Mouse (Mus musculus) small intestine, adult 2 months (tissue): ENCODE results near the gene Prr18.

ENCODE experiments used
- CTCF ChIP-seq: fragments of 200-500 bp; IDR thresholded peaks from 2 replicates; pipeline ENCODE4 v1.5.1; 2012; ENCODE audit warnings: low read depth, mild to moderate bottlenecking, control low read depth, inconsistent platforms, low read length, moderate library complexity, mixed read lengths; ENCODE audit not compliant: insufficient replicate concordance, insufficient read length; ENCODE audit errors: extremely low read depth
- POLR2A ChIP-seq: fragments of 200-500 bp; IDR thresholded peaks from 2 replicates; pipeline ENCODE4 v1.6.1; 2012; ENCODE audit warnings: low read depth, mild to moderate bottlenecking, control low read depth, inconsistent platforms, low read length, moderate library complexity

DNA sequence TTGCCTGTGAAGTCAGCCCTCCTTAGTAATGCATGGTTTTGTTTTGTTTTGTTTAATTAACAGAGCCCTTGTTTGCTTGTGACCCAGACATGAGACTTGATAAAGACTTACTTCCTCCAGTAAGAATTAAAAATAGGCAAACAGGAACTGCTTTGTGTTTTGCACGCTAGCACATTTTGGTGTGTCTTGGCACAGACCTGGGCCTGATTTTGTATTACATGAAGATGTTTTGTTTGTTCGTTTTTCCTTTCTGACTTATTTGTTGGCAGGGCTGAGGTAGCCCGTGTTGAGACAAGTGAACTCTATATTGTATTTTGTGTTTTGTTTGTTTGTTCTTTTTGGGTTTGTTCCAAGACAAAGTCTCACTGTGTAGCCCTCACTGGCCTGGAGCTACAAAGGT, 25.5 kb upstream of the Prr18 start:
- no peak for TF ChIP-seq CTCF
- no peak for TF ChIP-seq POLR2A
